ENCODE assay signal across 34 mouse cellular contexts in the genomic region with DNA sequence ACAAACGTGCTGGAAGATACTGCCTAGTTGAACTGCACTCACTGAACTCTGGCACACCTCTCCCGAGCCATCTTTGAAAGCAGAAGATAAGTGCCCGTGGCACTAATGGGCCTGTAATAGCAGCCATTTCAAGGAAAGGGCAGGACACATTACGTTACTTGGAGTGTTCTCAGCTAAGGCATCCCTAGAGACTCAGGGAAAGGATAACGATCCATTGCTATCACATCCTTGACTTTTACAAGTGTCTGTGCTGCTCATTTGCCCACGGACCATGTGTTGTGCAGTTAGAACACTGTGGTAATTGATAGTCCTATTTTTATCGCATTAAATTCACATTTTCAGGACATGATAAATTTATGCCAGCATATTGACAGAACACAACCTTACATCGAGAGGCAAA.
A peak's percentile ranks its signal among the peaks of the same experiment; 100 is the strongest.
DNase-seq lines count a peak whose midpoint lies in the region; ATAC-seq and TF ChIP-seq lines count a peak whose summit lies in the region.
"Had no signal": no experiment of that assay in that cellular context is flagged by ENCODE, and none has a peak within 500 bp of the region (broad histone marks: within the 10 kb centered on the region; RNA-seq: fewer than 3 reads in every experiment).

No protein-coding gene starts in this region.

- intact Hi-C loops in left cerebral cortex, postnatal 14 days (cut with DNase I): no loop called here

- H3K36me3 ChIP-seq in forebrain, embryonic 13.5 days (ENCODE audit: poor library complexity, severe bottlenecking): no peaks in the 10 kb centered on the region
- H3K36me3 ChIP-seq in forebrain, embryonic 16.5 days (ENCODE audit: control insufficient read depth, insufficient read depth): no peaks in the 10 kb centered on the region
- H3K36me3 ChIP-seq in liver, embryonic 12.5 days: no peaks in the 10 kb centered on the region
- no peaks in the 10 kb centered on the region for H3K36me3 ChIP-seq in lung, postnatal 0 days (ENCODE audit: insufficient read depth, low read length)
- H3K36me3 ChIP-seq: embryonic facial prominence, embryonic 13.5 days; forebrain, embryonic 15.5 days; heart, embryonic 10.5 days; heart, embryonic 15.5 days; hindbrain, embryonic 12.5 days; liver, embryonic 13.5 days; neural tube, embryonic 12.5 days had no signal

- no peak overlapping the region for H3K9ac ChIP-seq in forebrain, embryonic 13.5 days
- H3K9ac ChIP-seq in forebrain, embryonic 16.5 days (replicated peaks; ENCODE audit: low read depth, low read length): no peak overlapping the region
- H3K9ac ChIP-seq in liver, embryonic 12.5 days: no peak overlapping the region
- no peak overlapping the region for H3K9ac ChIP-seq in lung, postnatal 0 days (replicated peaks; ENCODE audit: low read depth)
- H3K9ac ChIP-seq: embryonic facial prominence, embryonic 13.5 days; forebrain, embryonic 15.5 days; heart, embryonic 15.5 days; hindbrain, embryonic 12.5 days; liver, embryonic 13.5 days; neural tube, embryonic 12.5 days had no signal

- H3K4me2 ChIP-seq in forebrain, embryonic 13.5 days: no peak overlapping the region
- no peak overlapping the region for H3K4me2 ChIP-seq in forebrain, embryonic 16.5 days (ENCODE audit: low read length)
- H3K4me2 ChIP-seq in liver, embryonic 12.5 days: no peak overlapping the region
- no peak overlapping the region for H3K4me2 ChIP-seq in lung, postnatal 0 days (replicated peaks; ENCODE audit: low read depth, low read length)
- H3K4me2 ChIP-seq: embryonic facial prominence, embryonic 13.5 days; forebrain, embryonic 15.5 days; heart, embryonic 15.5 days; hindbrain, embryonic 12.5 days; liver, embryonic 13.5 days; neural tube, embryonic 12.5 days had no signal

- H3K27ac ChIP-seq in forebrain, embryonic 13.5 days: no peak overlapping the region
- no peak overlapping the region for H3K27ac ChIP-seq in forebrain, embryonic 16.5 days (ENCODE audit: low read length)
- no peak overlapping the region for H3K27ac ChIP-seq in liver, embryonic 12.5 days
- H3K27ac ChIP-seq in lung, postnatal 0 days (ENCODE audit: low read length): no peak overlapping the region
- H3K27ac ChIP-seq: embryonic facial prominence, embryonic 13.5 days; forebrain, embryonic 15.5 days; heart, embryonic 10.5 days; heart, embryonic 15.5 days; hindbrain, embryonic 12.5 days; kidney, postnatal 0 days; liver, embryonic 13.5 days; macrophage; neural tube, embryonic 12.5 days had no signal

- TF ChIP-seq EP300 in lung, postnatal 0 days (IDR thresholded peaks at IDR 0.05): no peak

- no peaks in the 10 kb centered on the region for H3K4me1 ChIP-seq in forebrain, embryonic 13.5 days
- no peaks in the 10 kb centered on the region for H3K4me1 ChIP-seq in forebrain, embryonic 16.5 days (replicated peaks; ENCODE audit: control insufficient read depth, insufficient read depth, low read length)
- no peaks in the 10 kb centered on the region for H3K4me1 ChIP-seq in liver, embryonic 12.5 days
- no peaks in the 10 kb centered on the region for H3K4me1 ChIP-seq in lung, postnatal 0 days (ENCODE audit: insufficient read depth, low read depth, low read length)
- H3K4me1 ChIP-seq: embryonic facial prominence, embryonic 13.5 days; forebrain, embryonic 15.5 days; heart, embryonic 10.5 days; heart, embryonic 15.5 days; hindbrain, embryonic 12.5 days; liver, embryonic 13.5 days; neural tube, embryonic 12.5 days had no signal

- H3K27me3 ChIP-seq in forebrain, embryonic 13.5 days: no peaks in the 10 kb centered on the region
- no peaks in the 10 kb centered on the region for H3K27me3 ChIP-seq in forebrain, embryonic 16.5 days (replicated peaks; ENCODE audit: control insufficient read depth, insufficient read depth, low read length)
- H3K27me3 ChIP-seq in liver, embryonic 12.5 days (replicated peaks): no peaks in the 10 kb centered on the region
- H3K27me3 ChIP-seq in lung, postnatal 0 days (replicated peaks; ENCODE audit: insufficient read depth, low read length): no peaks in the 10 kb centered on the region
- H3K27me3 ChIP-seq: embryonic facial prominence, embryonic 13.5 days; forebrain, embryonic 15.5 days; heart, embryonic 15.5 days; hindbrain, embryonic 12.5 days; liver, embryonic 13.5 days; neural tube, embryonic 12.5 days; Patski had no signal

- H3K4me3 ChIP-seq in forebrain, embryonic 13.5 days: no peak overlapping the region
- H3K4me3 ChIP-seq in forebrain, embryonic 16.5 days (replicated peaks; ENCODE audit: low read length): no peak overlapping the region
- H3K4me3 ChIP-seq in liver, embryonic 12.5 days: no peak overlapping the region
- no peak overlapping the region for H3K4me3 ChIP-seq in lung, postnatal 0 days (ENCODE audit: low read depth, low read length)
- H3K4me3 ChIP-seq: embryonic facial prominence, embryonic 13.5 days; erythroblast, embryonic 14.5 days; forebrain, embryonic 15.5 days; heart, embryonic 10.5 days; heart, embryonic 15.5 days; hindbrain, embryonic 12.5 days; liver, embryonic 13.5 days; myocyte; neural tube, embryonic 12.5 days had no signal

- peak; percentile 22 for DNase-seq in brain, adult 2 months (ENCODE audit: low read depth, low spot score)
- DNase-seq in layer of hippocampus, adult 18-20 months (ENCODE audit: low spot score in 2 of 2): peak; percentile 34 to 79
- peak; percentile 30 to 60 for DNase-seq in layer of hippocampus, postnatal 14 days (ENCODE audit: low spot score in 2 of 2)
- no peak for DNase-seq in left cerebral cortex, postnatal 14 days (ENCODE audit: low spot score in 2 of 2)
- no peak for DNase-seq in lung, postnatal 0 days (ENCODE audit: low spot score)
- DNase-seq: adrenal gland, postnatal 10 days; cerebellum, adult 11-12 months; cerebellum, adult 9-11 months; embryo, embryonic 11 days; gastrocnemius, postnatal 10 days; heart, adult 11 months; kidney, adult 8-10 months; left cerebral cortex, postnatal 4 days; liver, embryonic 13.5 days; lung, adult 18-20 months; lung, postnatal 10 days; spleen, adult 18-20 months; thymus, adult 18-20 months; thymus, postnatal 4 days had no signal

- 0 out of 2 replicates have a peak, but pooled peaks have one; percentile 21 for ATAC-seq in forebrain, embryonic 13.5 days
- ATAC-seq in forebrain, embryonic 16.5 days: no peak
- no peak for ATAC-seq in liver, embryonic 12.5 days
- ATAC-seq in lung, postnatal 0 days: no peak
- ATAC-seq: forebrain, embryonic 15.5 days; intestine, embryonic 16.5 days; Patski had no signal

- TF ChIP-seq CTCF in lung, postnatal 0 days (IDR thresholded peaks at IDR 0.05): no peak

- no peaks in the 10 kb centered on the region for H3K9me3 ChIP-seq in forebrain, embryonic 13.5 days (replicated peaks)
- no peaks in the 10 kb centered on the region for H3K9me3 ChIP-seq in forebrain, embryonic 16.5 days (ENCODE audit: control insufficient read depth, low read length)
- H3K9me3 ChIP-seq in liver, embryonic 12.5 days (replicated peaks): no peaks in the 10 kb centered on the region
- no peaks in the 10 kb centered on the region for H3K9me3 ChIP-seq in lung, postnatal 0 days (ENCODE audit: low read length)
- H3K9me3 ChIP-seq: embryonic facial prominence, embryonic 13.5 days; forebrain, embryonic 15.5 days; heart, embryonic 10.5 days; heart, embryonic 15.5 days; hindbrain, embryonic 12.5 days; liver, embryonic 13.5 days; neural tube, embryonic 12.5 days had no signal

- 82% methylated on average over 8 of the region's 8 CpGs for WGBS in forebrain, embryonic 13.5 days
- 75% methylated on average over 8 of the region's 8 CpGs for WGBS in forebrain, embryonic 16.5 days
- 72% methylated on average over 8 of the region's 8 CpGs for WGBS in liver, embryonic 12.5 days (ENCODE audit: insufficient replicate concordance)
- WGBS in lung, postnatal 0 days: 74% methylated on average over 8 of the region's 8 CpGs

Comparison
In these comparisons a context has a peak if more than half of its experiments do, and no peak if none do; other contexts are left out.
1. DNase-seq: peak in brain, adult 2 months (single experiment), layer of hippocampus, adult 18-20 months (2 of 2) and layer of hippocampus, postnatal 14 days (2 of 2); none in left cerebral cortex, postnatal 14 days (0 of 2) and lung, postnatal 0 days (single experiment).